Mouse (Mus musculus): ENCODE measurements around the gene Rars2.
"Not testable (repeated sequence)": the region's sequence is repeated elsewhere in the genome, so short reads cannot be mapped to it uniquely, and the experiment has no call there.

The Rars2 gene

GRCm38 (mm10) chr4:34614630-34615094 lies at the start of gene Rars2, which contains the start of gene Orc3:
Gene Rars2, plus strand, starts transcription at chr4:34614957.
Gene Orc3, minus strand, starts transcription at chr4:34614944.
- peak; percentile 57 for DNase-seq (ENCODE audit: extremely low spot score, low read depth, low spot score)

DNA sequence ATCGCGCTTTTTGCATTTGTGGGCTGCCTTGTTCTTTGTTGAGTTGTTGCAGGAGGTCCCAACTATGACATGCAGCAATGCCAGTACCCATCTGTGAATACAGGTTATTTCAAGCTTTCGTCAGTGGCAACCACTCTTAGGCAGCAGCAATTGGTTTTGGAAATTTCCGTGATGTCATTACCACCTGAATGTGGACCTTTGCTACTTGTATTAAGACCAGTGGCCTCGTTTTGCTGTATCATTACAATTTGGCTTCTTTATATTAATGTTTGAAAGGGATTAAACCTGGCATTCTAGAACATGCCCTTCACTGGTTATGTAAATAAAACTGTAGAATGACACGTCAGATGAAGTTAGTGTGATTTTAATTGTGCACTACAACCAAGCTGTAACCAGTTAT lies 48.5 kb upstream of the Rars2 start:
- DNase-seq (ENCODE audit: extremely low spot score, low read depth, low spot score) = no peak

DNA sequence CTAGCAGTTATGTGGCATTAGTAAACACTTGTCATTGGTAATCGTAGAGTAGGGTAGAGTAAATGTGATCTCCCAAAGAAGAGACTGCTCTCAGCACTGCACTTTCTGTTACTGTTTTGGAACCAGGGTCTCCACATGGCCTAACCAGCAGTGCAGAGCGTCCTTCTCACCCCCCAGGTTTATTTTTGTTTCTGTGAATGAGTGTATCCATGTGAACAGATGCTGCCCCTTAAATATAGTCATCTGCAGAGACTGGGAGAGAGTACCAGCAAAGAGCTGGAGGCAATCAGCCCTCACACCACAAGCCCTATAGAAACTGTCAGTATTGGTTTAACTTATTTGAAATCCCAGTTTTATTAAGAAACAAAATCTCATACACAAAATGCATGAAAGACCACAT lies 41.9 kb upstream of the Rars2 start:
- no peak for DNase-seq (ENCODE audit: extremely low spot score, low read depth, low spot score)

DNA sequence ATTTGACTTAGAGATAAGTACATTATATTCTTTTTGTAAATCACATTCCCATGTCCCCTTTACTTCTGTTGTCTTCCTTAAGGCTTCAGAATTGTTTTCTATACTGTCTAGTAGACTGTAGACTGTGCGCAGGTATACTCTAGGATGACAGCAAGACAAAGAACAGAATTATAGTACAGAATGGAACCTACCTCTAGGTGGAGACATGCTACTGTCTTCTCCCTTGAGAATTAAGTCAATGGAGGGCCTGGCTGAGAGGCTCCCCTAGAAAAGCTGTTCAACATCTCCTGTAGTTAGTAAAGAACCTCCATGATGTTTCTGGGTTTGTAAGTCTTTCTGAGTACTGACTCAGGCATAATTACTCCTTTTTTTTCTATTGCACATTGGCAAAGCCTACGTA lies 37.7 kb upstream of the Rars2 start:
- DNase-seq (ENCODE audit: extremely low spot score, low read depth, low spot score) = no peak

- DNase-seq (ENCODE audit: extremely low spot score, low read depth, low spot score) = no peak
Measured at GRCm38 (mm10) chr4:34579215-34579614, 35.5 kb upstream of the Rars2 start.

DNA sequence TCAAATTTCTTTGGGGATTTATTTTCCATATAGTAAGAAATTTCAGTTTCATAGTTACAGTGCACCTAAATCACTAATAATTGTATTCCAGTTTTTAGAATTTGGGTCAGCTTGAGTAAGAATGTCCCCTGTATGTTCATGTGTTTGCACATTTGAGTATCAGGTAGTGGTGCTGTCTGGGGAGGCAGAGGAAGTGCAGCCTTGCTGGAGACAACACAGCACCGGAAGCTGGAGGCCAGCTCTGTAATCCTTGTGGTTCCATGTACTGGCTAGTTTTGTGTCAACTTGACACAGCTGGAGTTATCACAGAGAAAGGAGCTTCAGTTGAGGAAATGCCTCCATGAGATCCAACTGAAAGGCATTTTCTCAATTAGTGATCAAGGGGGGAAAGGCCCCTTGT lies 33.3 kb upstream of the Rars2 start:
- not testable (repeated sequence) for DNase-seq (ENCODE audit: extremely low spot score, low read depth, low spot score)

DNA sequence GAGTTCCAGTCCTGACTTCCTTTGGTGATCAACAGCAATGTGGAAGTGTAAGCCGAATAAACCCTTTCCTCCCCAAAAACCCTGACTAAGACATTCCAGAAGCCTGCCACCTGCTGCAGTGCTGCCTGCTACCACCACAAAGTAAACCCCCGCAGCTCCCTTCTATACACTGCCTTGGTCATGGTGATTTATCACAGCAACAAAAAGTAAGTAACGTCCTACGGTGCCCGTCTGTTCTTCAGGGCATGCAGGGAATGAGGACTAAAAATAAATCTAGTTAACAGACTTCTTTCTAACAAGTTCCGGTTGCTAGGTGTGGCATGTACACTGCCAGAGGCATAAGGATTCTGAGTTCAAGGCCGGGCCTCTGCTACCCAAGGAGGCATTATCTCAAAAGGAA lies 32.8 kb upstream of the Rars2 start:
- no peak for DNase-seq (ENCODE audit: extremely low spot score, low read depth, low spot score)

GRCm38 (mm10) chr4:34582476-34582875 lies 32.3 kb upstream of the Rars2 start:
- no peak for DNase-seq (ENCODE audit: extremely low spot score, low read depth, low spot score)

DNA sequence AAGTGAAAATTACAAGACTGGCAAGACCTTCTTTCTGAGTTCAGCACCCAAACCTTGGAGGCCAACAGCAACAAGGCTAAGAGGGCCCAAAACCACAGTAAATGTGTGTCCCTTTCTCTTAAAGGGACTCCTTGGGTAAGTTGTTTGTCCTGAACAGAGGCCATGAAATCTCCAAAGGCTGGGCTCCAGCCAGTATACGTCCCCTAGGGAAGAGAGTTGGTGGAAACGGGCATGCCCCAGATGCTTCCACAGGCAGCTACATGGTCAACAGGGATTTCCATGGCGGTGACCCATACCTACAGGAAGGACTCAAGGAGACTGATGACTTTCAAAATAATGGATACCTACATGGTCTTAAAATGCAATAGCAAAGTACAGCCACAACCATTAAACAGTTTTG lies 31.3 kb upstream of the Rars2 start:
- no peak for DNase-seq (ENCODE audit: extremely low spot score, low read depth, low spot score)

GRCm38 (mm10) chr4:34584871-34585607 lies 29.7 kb upstream of the Rars2 start:
- no peak for DNase-seq (ENCODE audit: extremely low spot score, low read depth, low spot score)

- no peak for DNase-seq (ENCODE audit: extremely low spot score, low read depth, low spot score)
Measured at GRCm38 (mm10) chr4:34603123-34603522, 11.6 kb upstream of the Rars2 start.

GRCm38 (mm10) chr4:34606658-34607057 lies 8.1 kb upstream of the Rars2 start:
- no peak for DNase-seq (ENCODE audit: extremely low spot score, low read depth, low spot score)

GRCm38 (mm10) chr4:34613571-34614145 lies 1.1 kb upstream of the Rars2 start:
- no peak for DNase-seq (ENCODE audit: extremely low spot score, low read depth, low spot score)

DNA sequence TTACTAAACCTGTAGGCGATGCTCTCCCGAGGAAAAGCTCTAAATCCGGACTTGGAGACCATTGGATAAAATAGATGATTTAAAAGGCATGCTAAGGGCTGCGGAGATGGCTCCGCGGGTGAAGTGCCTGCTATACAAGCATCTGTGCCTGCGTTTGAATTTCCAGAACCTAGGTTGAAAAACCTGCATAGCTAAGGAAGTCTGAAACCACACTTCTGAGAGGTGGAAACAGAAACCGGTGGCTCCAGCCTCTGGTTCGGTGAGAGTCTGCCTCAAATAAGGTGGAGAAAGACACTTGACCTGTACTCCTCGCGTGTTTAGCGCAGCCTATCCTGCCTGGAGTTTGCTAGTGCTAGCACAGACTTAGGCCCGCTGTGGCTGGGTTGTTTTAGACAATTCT lies 546 bp downstream of the Rars2 start:
- no peak for DNase-seq (ENCODE audit: extremely low spot score, low read depth, low spot score)

GRCm38 (mm10) chr4:34616146-34616545 lies 1.4 kb downstream of the Rars2 start:
- no peak for DNase-seq (ENCODE audit: extremely low spot score, low read depth, low spot score)

DNA sequence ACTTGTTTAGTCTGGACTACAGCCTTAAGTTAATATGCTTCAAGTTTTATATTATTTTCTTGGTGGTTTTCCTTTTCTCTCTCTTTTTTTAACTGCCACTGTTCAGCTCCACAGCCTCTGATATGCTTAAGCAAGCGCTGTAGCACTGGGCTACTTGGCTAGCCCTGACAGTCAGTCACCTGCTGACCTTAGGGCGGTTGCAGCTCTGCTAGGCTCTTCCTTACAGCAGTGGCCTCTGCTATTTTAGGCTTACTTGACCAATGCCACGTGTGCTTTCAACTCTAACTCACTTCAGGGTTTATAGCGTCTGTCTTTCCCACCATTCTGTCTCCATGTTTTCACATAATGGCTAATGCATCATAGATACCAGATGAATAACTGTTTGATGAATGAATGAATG lies 10.8 kb downstream of the Rars2 start:
- DNase-seq (ENCODE audit: extremely low spot score, low read depth, low spot score) = no peak

DNA sequence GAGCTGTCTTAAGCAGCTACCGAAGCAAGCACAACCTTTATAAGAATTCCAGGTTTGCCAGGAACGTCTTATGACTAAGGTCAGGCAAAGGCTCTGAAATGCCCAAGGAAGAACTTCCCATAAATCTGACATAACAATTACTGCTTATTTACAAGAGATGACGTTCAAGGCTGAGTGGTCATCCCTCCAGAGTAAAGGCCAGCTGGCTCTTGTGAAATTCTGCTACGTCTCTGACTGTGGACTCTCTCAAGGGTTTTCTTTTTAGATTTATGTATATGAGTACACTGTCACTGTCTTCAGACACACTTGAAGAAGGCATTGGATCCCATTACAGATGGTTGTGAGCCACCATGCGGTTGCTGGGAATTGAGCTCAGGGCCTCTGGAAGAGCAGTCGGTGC lies 11.6 kb downstream of the Rars2 start:
- no peak for DNase-seq (ENCODE audit: extremely low spot score, low read depth, low spot score)

DNA sequence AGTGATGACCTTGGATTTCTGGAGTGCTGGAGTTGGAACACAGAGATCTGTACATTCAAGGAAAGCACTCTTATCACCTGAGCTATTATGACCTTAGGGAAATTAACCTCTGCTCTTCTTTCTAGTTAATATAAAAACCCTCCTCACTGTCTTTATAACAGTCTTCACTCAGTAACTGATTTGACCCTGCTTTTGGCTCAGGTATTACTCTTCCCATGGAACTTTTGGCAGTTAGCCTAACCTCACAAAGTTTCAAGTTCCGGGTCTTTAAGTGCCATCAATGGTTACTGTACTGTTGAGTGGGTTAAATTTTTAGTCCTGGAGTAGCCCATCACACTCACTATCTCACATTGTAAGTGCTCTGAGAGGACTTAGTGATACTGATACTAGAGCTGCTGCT lies 15.2 kb downstream of the Rars2 start:
- DNase-seq (ENCODE audit: extremely low spot score, low read depth, low spot score) = no peak

DNA sequence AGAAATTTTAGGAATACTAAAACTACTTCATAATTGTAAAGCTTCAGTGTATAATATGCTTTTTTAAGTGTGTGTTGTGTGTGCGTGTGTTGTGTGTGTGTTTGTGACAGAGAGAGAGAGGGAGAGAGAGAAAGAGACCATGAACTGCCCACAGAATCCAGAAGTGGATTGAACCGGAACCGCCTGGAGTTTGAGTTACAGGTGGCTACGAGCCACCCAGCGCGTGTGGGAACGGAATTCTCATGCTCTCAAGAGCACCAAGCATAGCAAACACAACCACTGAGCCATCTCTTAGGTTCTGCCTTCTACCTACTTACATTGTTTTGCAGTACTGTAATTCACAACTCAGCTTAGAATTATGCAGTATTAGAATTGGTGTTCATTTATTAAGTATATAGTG lies 19.4 kb downstream of the Rars2 start:
- no peak for DNase-seq (ENCODE audit: extremely low spot score, low read depth, low spot score)

- no peak for DNase-seq (ENCODE audit: extremely low spot score, low read depth, low spot score)
Measured at GRCm38 (mm10) chr4:34636036-34636435, 21.3 kb downstream of the Rars2 start.

- no peak for DNase-seq (ENCODE audit: extremely low spot score, low read depth, low spot score)
Measured at GRCm38 (mm10) chr4:34637386-34637785, 22.6 kb downstream of the Rars2 start.

DNA sequence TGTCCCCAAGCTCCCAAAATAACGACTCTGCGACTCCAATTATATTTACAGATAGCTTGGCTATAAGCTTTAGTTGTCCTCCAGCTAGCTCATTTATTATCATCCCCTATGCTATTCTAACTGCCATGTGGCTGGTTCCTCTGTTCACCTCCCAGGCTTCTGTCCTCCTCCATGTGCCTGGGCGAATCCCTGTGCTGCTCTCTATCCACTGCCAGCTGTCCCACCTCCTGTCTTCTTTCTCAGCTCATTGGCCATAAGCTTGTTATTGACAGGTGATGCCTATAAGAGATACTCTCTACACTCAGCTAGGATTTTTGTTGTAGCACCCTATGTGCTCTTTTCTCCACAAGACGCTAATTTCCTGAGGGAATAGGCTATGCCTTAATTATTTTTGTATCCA lies 23.1 kb downstream of the Rars2 start:
- no peak for DNase-seq (ENCODE audit: extremely low spot score, low read depth, low spot score)

Data from hindlimb bud, embryonic 11.5 days (tissue).